Mouse (Mus musculus) embryonic facial prominence, embryonic 12.5 days (tissue): Measurements from ENCODE around the gene Apoe. TPM values are rescaled to one million over a fixed set of nuclear protein-coding genes. Genes with fewer than 3 reads are reported as not detected.

Experiments
- polyA plus RNA-seq: library from polyadenylated mRNA; unstranded; fragments of >200 nt; fragmentation: Nextera tagmentation; extraction: Ambion mirVana; gene quantifications from 2 replicates; pipeline ENCODE4 v1.2.1, GENCODE M21; 2016

Gene Apoe
- polyA plus RNA-seq, 1 experiment from 2014 or later: 220 TPM

Other genes with a start within 250 kb of the Apoe start
- 16.3 and 17.9 TPM in 2 replicates for gene Mark4, start 240.4 kb downstream of the Apoe start, polyA plus RNA-seq
- 1.0 and 1.8 TPM in 2 replicates for gene Exoc3l2, start 235.9 kb downstream of the Apoe start, polyA plus RNA-seq
- 4.1 and 4.6 TPM in 2 replicates for gene Bloc1s3, start 190.8 kb downstream of the Apoe start, polyA plus RNA-seq
- gene Trappc6a, start 190.8 kb downstream of the Apoe start, polyA plus RNA-seq: 61.7 and 63.5 TPM in 2 replicates
- gene Nkpd1, start 181.3 kb downstream of the Apoe start, polyA plus RNA-seq: 0.06 TPM in 1 of 2 replicates, not detected in the other
- 36.0 and 40.6 TPM in 2 replicates for gene Ppp1r37, start 136.1 kb downstream of the Apoe start, polyA plus RNA-seq
- gene Zfp296, start 121.9 kb downstream of the Apoe start, polyA plus RNA-seq: 0.17 and 0.36 TPM in 2 replicates
- gene Gemin7, start 121.6 kb downstream of the Apoe start, polyA plus RNA-seq: 150 and 164 TPM in 2 replicates
- gene Clasrp, start 94.7 kb downstream of the Apoe start, polyA plus RNA-seq: 72.7 and 80.7 TPM in 2 replicates
- gene Relb, start 69.8 kb downstream of the Apoe start, polyA plus RNA-seq: 8.0 and 8.5 TPM in 2 replicates
- 93.9 and 95.0 TPM in 2 replicates for gene Clptm1, start 34.2 kb downstream of the Apoe start, polyA plus RNA-seq
- gene Apoc2, start 21.2 kb downstream of the Apoe start, polyA plus RNA-seq: 0.74 and 0.83 TPM in 2 replicates
- not detected in 2 replicates for gene Gm44805, start 17.8 kb downstream of the Apoe start, polyA plus RNA-seq
- gene Apoc4, start 17.7 kb downstream of the Apoe start, polyA plus RNA-seq: not detected in 2 replicates
- gene Apoc1, start 6.5 kb downstream of the Apoe start, polyA plus RNA-seq: 6.1 and 6.4 TPM in 2 replicates
- gene Tomm40, start 16.2 kb upstream of the Apoe start, polyA plus RNA-seq: 163 and 174 TPM in 2 replicates
- gene Nectin2, start 51.3 kb upstream of the Apoe start, polyA plus RNA-seq: 95.3 and 97.6 TPM in 2 replicates
- 62.3 and 69.1 TPM in 2 replicates for gene Bcam, start 71.8 kb upstream of the Apoe start, polyA plus RNA-seq
- gene Cblc, start 97.6 kb upstream of the Apoe start, polyA plus RNA-seq: 4.4 and 4.8 TPM in 2 replicates
- 2.2 TPM in 2 replicates for gene Bcl3, start 123.6 kb upstream of the Apoe start, polyA plus RNA-seq
- gene Gm19345, start 152.8 kb upstream of the Apoe start, polyA plus RNA-seq: 0.20 and 0.62 TPM in 2 replicates
- gene Ceacam16, start 162.1 kb upstream of the Apoe start, polyA plus RNA-seq: not detected in 2 replicates
- gene Ceacam19, start 188.8 kb upstream of the Apoe start, polyA plus RNA-seq: not detected in 2 replicates
- gene Pvr, start 222.0 kb upstream of the Apoe start, polyA plus RNA-seq: 9.3 and 10.7 TPM in 2 replicates